Mouse (Mus musculus) ES-Bruce4 (cell line): Measurements from ENCODE around the gene Tbc1d22a. TPM values are rescaled to one million over a fixed set of nuclear protein-coding genes. Genes with fewer than 3 reads are reported as not detected.

Experiments used
- H3K27ac ChIP-seq: 2 replicates; pipeline ENCODE4 v1.5.1; 2012; ENCODE audit warnings: low read length, inconsistent platforms; ENCODE audit not compliant: insufficient read depth
- H3K27me3 ChIP-seq: 2 replicates; pipeline ENCODE4 v1.6.1; 2012; ENCODE audit warnings: mild to moderate bottlenecking, low read length, inconsistent platforms; ENCODE audit not compliant: control insufficient read depth, poor library complexity, insufficient read depth, severe bottlenecking
- H3K36me3 ChIP-seq: 2 replicates; pipeline ENCODE4 v1.6.1; 2012; ENCODE audit warnings: inconsistent platforms, mild to moderate bottlenecking, low read length, moderate library complexity; ENCODE audit not compliant: control insufficient read depth, poor library complexity, insufficient read depth, severe bottlenecking
- H3K4me1 ChIP-seq: one replicate; pipeline ENCODE4 v1.8.1; 2011; ENCODE audit warnings: low read length; ENCODE audit not compliant: control insufficient read depth, insufficient read depth
- H3K4me3 ChIP-seq: 2 replicates; pipeline ENCODE4 v1.5.1; 2011; ENCODE audit warnings: low read depth, mild to moderate bottlenecking, low read length
- H3K9ac ChIP-seq: 2 replicates; pipeline ENCODE4 v1.6.1; 2012; ENCODE audit warnings: low read depth, mild to moderate bottlenecking, inconsistent platforms; ENCODE audit not compliant: poor library complexity, severe bottlenecking
- H3K9me3 ChIP-seq: replicated peaks from 2 replicates; pipeline ENCODE4 v1.6.1; 2012; ENCODE audit warnings: mild to moderate bottlenecking, low read length, inconsistent platforms; ENCODE audit not compliant: control insufficient read depth, poor library complexity, insufficient read depth, severe bottlenecking
- CTCF ChIP-seq: IDR thresholded peaks from one replicate; pipeline ENCODE4 v1.8.1; 2011; ENCODE audit warnings: low read depth, low read length
- EP300 ChIP-seq: IDR thresholded peaks from 2 replicates; pipeline ENCODE4 v1.6.1; 2011; ENCODE audit warnings: low read depth, low read length; ENCODE audit not compliant: insufficient read depth
- POLR2A ChIP-seq: IDR thresholded peaks from one replicate; pipeline ENCODE4 v1.8.1; 2011; ENCODE audit warnings: low read length; ENCODE audit not compliant: insufficient read depth
- polyA plus RNA-seq: library from polyadenylated mRNA; stranded (reverse); fragments of >200 nt; gene quantifications from 2 replicates; pipeline ENCODE4 v1.2.4, GENCODE M21; 2011; ENCODE audit warnings: low read depth; ENCODE audit not compliant: missing spikeins, insufficient read depth, insufficient read length

Gene Tbc1d22a
- polyA plus RNA-seq, 1 experiment, result 14.1 TPM

GRCm38 (mm10) chr15:86496209-86496608, 281.9 kb downstream of the Tbc1d22a start:
- Histone ChIP-seq H3K36me3 (no peaks in the 10 kb centered on the region), H3K4me3 (no peak overlapping the region), H3K9ac (no peak overlapping the region), H3K27me3 (no peaks in the 10 kb centered on the region), H3K27ac (no peak overlapping the region), H3K9me3 (no peaks in the 10 kb centered on the region), H3K4me1 (no peaks in the 10 kb centered on the region)
- TF ChIP-seq CTCF (no peak), EP300 (no peak), POLR2A (no peak)

- Histone ChIP-seq H3K9me3 (no peaks in the 10 kb centered on the region), H3K4me1 (no peaks in the 10 kb centered on the region), H3K9ac (no peak overlapping the region), H3K27me3 (no peaks in the 10 kb centered on the region), H3K27ac (no peak overlapping the region), H3K4me3 (no peak overlapping the region), H3K36me3 (no peaks in the 10 kb centered on the region)
- no peak for TF ChIP-seq EP300
- TF ChIP-seq POLR2A, result no peak
- no peak for TF ChIP-seq CTCF
Observed at GRCm38 (mm10) chr15:86496646-86497045, 282.4 kb downstream of the Tbc1d22a start.

- H3K27ac ChIP-seq, result no peak overlapping the region
- TF ChIP-seq EP300, result no peak
- no peak for TF ChIP-seq CTCF
- TF ChIP-seq POLR2A, result no peak
- no peak overlapping the region for H3K9ac ChIP-seq
Observed at GRCm38 (mm10) chr15:86500536-86500935, 286.3 kb downstream of the Tbc1d22a start.

GRCm38 (mm10) chr15:86503413-86503812, 289.2 kb downstream of the Tbc1d22a start:
- Histone ChIP-seq H3K9me3 (no peaks in the 10 kb centered on the region), H3K27me3 (no peaks in the 10 kb centered on the region), H3K4me3 (no peak overlapping the region), H3K9ac (no peak overlapping the region), H3K27ac (no peak overlapping the region), H3K4me1 (no peaks in the 10 kb centered on the region), H3K36me3 (no peaks in the 10 kb centered on the region)
- TF ChIP-seq CTCF, result no peak
- no peak for TF ChIP-seq POLR2A
- TF ChIP-seq EP300, result no peak

More at GRCm38 (mm10) chr15:86500536-86500935, 286.3 kb downstream of the Tbc1d22a start:
- no peaks in the 10 kb centered on the region for H3K9me3 ChIP-seq
- no peaks in the 10 kb centered on the region for H3K36me3 ChIP-seq
- no peaks in the 10 kb centered on the region for H3K27me3 ChIP-seq
- no peaks in the 10 kb centered on the region for H3K4me1 ChIP-seq
- no peak overlapping the region for H3K4me3 ChIP-seq

GRCm38 (mm10) chr15:86506666-86507065, 292.4 kb downstream of the Tbc1d22a start:
- H3K9ac ChIP-seq, result no peak overlapping the region
- no peaks in the 10 kb centered on the region for H3K4me1 ChIP-seq
- H3K4me3 ChIP-seq, result no peak overlapping the region
- H3K27ac ChIP-seq, result no peak overlapping the region
- TF ChIP-seq CTCF (no peak), POLR2A (no peak), EP300 (no peak)
- no peaks in the 10 kb centered on the region for H3K27me3 ChIP-seq
- no peaks in the 10 kb centered on the region for H3K9me3 ChIP-seq
- H3K36me3 ChIP-seq, result no peaks in the 10 kb centered on the region

GRCm38 (mm10) chr15:86507546-86507945, 293.3 kb downstream of the Tbc1d22a start:
- no peak for TF ChIP-seq EP300
- TF ChIP-seq CTCF, result no peak
- TF ChIP-seq POLR2A, result no peak
- no peaks in the 10 kb centered on the region for H3K4me1 ChIP-seq
- H3K9me3 ChIP-seq, result no peaks in the 10 kb centered on the region
- H3K27me3 ChIP-seq, result no peaks in the 10 kb centered on the region
- no peaks in the 10 kb centered on the region for H3K36me3 ChIP-seq
- no peak overlapping the region for H3K27ac ChIP-seq
- H3K4me3 ChIP-seq, result no peak overlapping the region
- no peak overlapping the region for H3K9ac ChIP-seq
